Mouse (Mus musculus) small intestine, adult 2 months (tissue): ENCODE measurements around the gene Lair1. TPM values are rescaled to one million over a fixed set of nuclear protein-coding genes. Genes with fewer than 3 reads are reported as not detected.
"Not testable (repeated sequence)": the region's sequence is repeated elsewhere in the genome, so short reads cannot be mapped to it uniquely, and the experiment has no call there.

Source experiments
- H3K27ac ChIP-seq: fragments of 200-500 bp; 2 replicates; pipeline ENCODE4 v1.5.1; 2012; ENCODE audit warnings: low read depth, low read length, control low read depth, inconsistent platforms; ENCODE audit not compliant: insufficient read depth
- H3K27me3 ChIP-seq: fragments of 200-500 bp; 2 replicates; pipeline ENCODE4 v1.6.1; 2012; ENCODE audit warnings: mild to moderate bottlenecking, moderate library complexity, low read length, inconsistent platforms; ENCODE audit not compliant: control insufficient read depth, insufficient read depth
- H3K36me3 ChIP-seq: fragments of 200-500 bp; 2 replicates; pipeline ENCODE4 v1.6.1; 2012; ENCODE audit warnings: mild to moderate bottlenecking, low read length, control low read depth, inconsistent platforms; ENCODE audit not compliant: control insufficient read depth, insufficient read depth
- H3K4me1 ChIP-seq: fragments of 200-500 bp; 2 replicates; pipeline ENCODE4 v1.6.1; 2012; ENCODE audit warnings: low read length, inconsistent platforms, mixed read lengths; ENCODE audit not compliant: control insufficient read depth, insufficient read depth, insufficient read length
- H3K4me3 ChIP-seq: fragments of 200-500 bp; 2 replicates; pipeline ENCODE4 v1.5.1; 2012; ENCODE audit warnings: low read depth, mild to moderate bottlenecking, control low read depth, inconsistent platforms, low read length, moderate library complexity
- CTCF ChIP-seq: fragments of 200-500 bp; IDR thresholded peaks from 2 replicates; pipeline ENCODE4 v1.5.1; 2012; ENCODE audit warnings: low read depth, mild to moderate bottlenecking, control low read depth, inconsistent platforms, low read length, moderate library complexity, mixed read lengths; ENCODE audit not compliant: insufficient replicate concordance, insufficient read length; ENCODE audit errors: extremely low read depth
- POLR2A ChIP-seq: fragments of 200-500 bp; IDR thresholded peaks from 2 replicates; pipeline ENCODE4 v1.6.1; 2012; ENCODE audit warnings: low read depth, mild to moderate bottlenecking, control low read depth, inconsistent platforms, low read length, moderate library complexity
- WGBS: fragments of 180-500 bp; shearing (Covaris S2); methylation state at CpG from one replicate; pipeline ENCODE4 v1.1.7; 2018; 5-methylcytosine and 5-hydroxymethylcytosine counted together
- polyA plus RNA-seq: library from polyadenylated mRNA; depleted of rRNA; stranded (reverse); fragments of >200 nt; gene quantifications from 2 replicates; pipeline ENCODE4 v1.2.3, GENCODE M21; 2012

Lair1 gene
- polyA plus RNA-seq, 1 experiment = 6.9 TPM

- WGBS = 76% methylated on average over 3 of the region's 3 CpGs
- no peaks in the 10 kb centered on the region for H3K36me3 ChIP-seq
- TF ChIP-seq POLR2A (no peak), CTCF (no peak)
- no peaks in the 10 kb centered on the region for H3K27me3 ChIP-seq
- H3K27ac ChIP-seq = 0 out of 2 replicates have a peak overlapping the region, but pooled peaks have one; percentile 55
- H3K4me3 ChIP-seq = no peak overlapping the region
- no peaks in the 10 kb centered on the region for H3K4me1 ChIP-seq
These were observed 10.1 kb upstream of the Lair1 start for GRCm38 (mm10) chr7:4073144-4073543.

- WGBS = 87% methylated on average over 6 of the region's 6 CpGs
- Histone ChIP-seq H3K4me3 (no peak overlapping the region), H3K36me3 (no peaks in the 10 kb centered on the region), H3K27me3 (no peaks in the 10 kb centered on the region), H3K27ac (peak overlapping the region; percentile 34; the same call in 1 of the 2 replicates), H3K4me1 (no peaks in the 10 kb centered on the region)
- TF ChIP-seq CTCF (no peak), POLR2A (no peak)
These were observed 8.1 kb upstream of the Lair1 start for GRCm38 (mm10) chr7:4071066-4071465.

GRCm38 (mm10) chr7:4063714-4064425 is 866 bp upstream of the Lair1 start:
- Histone ChIP-seq H3K4me3 (no peak overlapping the region), H3K27me3 (no peaks in the 10 kb centered on the region), H3K4me1 (no peaks in the 10 kb centered on the region), H3K36me3 (no peaks in the 10 kb centered on the region), H3K27ac (no peak overlapping the region)
- no peak for TF ChIP-seq POLR2A
- TF ChIP-seq CTCF = no peak
- WGBS = 90% methylated on average over 1 of the region's 1 CpGs

- H3K4me1 ChIP-seq, H3K36me3 ChIP-seq, H3K27me3 ChIP-seq, H3K27ac ChIP-seq, H3K4me3 ChIP-seq: not testable (repeated sequence)
- 49% methylated on average over 9 of the region's 9 CpGs for WGBS
These were observed 2.3 kb downstream of the Lair1 start for GRCm38 (mm10) chr7:4060602-4061188.

GRCm38 (mm10) chr7:4026794-4027421 is 36.1 kb downstream of the Lair1 start:
- Histone ChIP-seq H3K4me1 (no peaks in the 10 kb centered on the region), H3K27me3 (no peaks in the 10 kb centered on the region), H3K4me3 (no peak overlapping the region), H3K36me3 (no peaks in the 10 kb centered on the region), H3K27ac (no peak overlapping the region)
- WGBS = 17% methylated on average over 3 of the region's 3 CpGs
- TF ChIP-seq POLR2A (no peak), CTCF (peak; percentile 46; the same call in 1 of the 2 replicates)

- not testable (repeated sequence) for H3K4me1 ChIP-seq, H3K27ac ChIP-seq, H3K36me3 ChIP-seq, H3K27me3 ChIP-seq, H3K4me3 ChIP-seq
- WGBS = 57% methylated on average over 3 of the region's 3 CpGs
These were observed 58.4 kb downstream of the Lair1 start for GRCm38 (mm10) chr7:4004636-4005035.

GRCm38 (mm10) chr7:4003996-4004395 is 59.0 kb downstream of the Lair1 start:
- 73% methylated on average over 4 of the region's 4 CpGs for WGBS
- H3K4me3 ChIP-seq, H3K4me1 ChIP-seq, H3K27ac ChIP-seq, H3K27me3 ChIP-seq, H3K36me3 ChIP-seq: not testable (repeated sequence)
